20 mouse cellular contexts compared by ENCODE assay signal in the genomic region with DNA sequence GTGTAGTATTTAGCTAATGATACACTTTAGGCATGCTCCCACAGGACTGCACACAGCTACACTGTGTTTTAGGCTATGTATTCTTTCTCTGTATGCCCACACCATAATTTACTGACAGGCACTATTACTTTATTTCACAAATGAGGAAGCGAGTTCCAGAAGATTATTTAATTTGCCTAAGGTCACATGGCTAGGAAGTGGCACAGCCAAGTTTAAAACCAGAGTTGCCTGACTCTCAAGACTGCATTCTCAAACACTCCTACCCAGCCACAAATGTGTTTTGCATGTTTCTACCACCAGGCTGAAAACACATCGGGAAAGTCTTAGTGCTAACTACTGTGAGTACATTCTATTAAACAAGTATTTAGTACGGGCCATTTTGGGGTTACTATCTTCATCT. TPM values are rescaled to one million over a fixed set of nuclear protein-coding genes. Genes with fewer than 3 reads are reported as not detected.
DNase-seq lines count a peak whose midpoint lies in the region; TF ChIP-seq lines count a peak whose summit lies in the region.
"Had no signal": no experiment of that assay in that cellular context is flagged by ENCODE, and none has a peak within 500 bp of the region (broad histone marks: within the 10 kb centered on the region; RNA-seq: fewer than 3 reads in every experiment).

No protein-coding gene starts in this region.

- H3K9me3 ChIP-seq in MEL (replicated peaks; ENCODE audit: insufficient read depth, low read length) = no peaks in the 10 kb centered on the region
- H3K9me3 ChIP-seq: embryonic facial prominence, embryonic 13.5 days; limb, embryonic 10.5 days; midbrain, embryonic 12.5 days had no signal

- no peaks in the 10 kb centered on the region for H3K79me2 ChIP-seq in MEL (ENCODE audit: control insufficient read depth, insufficient read depth, low read length, poor library complexity)

- H3K27me3 ChIP-seq in MEL (ENCODE audit: control insufficient read depth in 1 of 2, insufficient read depth in 2 of 2, low read length in 2 of 2) = no peaks in the 10 kb centered on the region
- H3K27me3 ChIP-seq in splenic B cell, adult 2 months (ENCODE audit: control insufficient read depth, insufficient read depth, low read length, poor library complexity, severe bottlenecking) = no peaks in the 10 kb centered on the region
- H3K27me3 ChIP-seq: embryonic facial prominence, embryonic 13.5 days; midbrain, embryonic 12.5 days had no signal

- H3K4me1 ChIP-seq in lung, adult 2 months (ENCODE audit: control insufficient read depth, insufficient read depth, low read length) = peaks cover 22% of the 10 kb centered on the region
- peaks cover 4 to 6% of the 10 kb centered on the region in 2 experiments; a peak in 3 of 4 replicates for H3K4me1 ChIP-seq in MEL (ENCODE audit: control insufficient read depth in 1 of 2, insufficient read depth in 2 of 2, low read length in 2 of 2)
- H3K4me1 ChIP-seq: midbrain, embryonic 12.5 days had no signal

- 0 out of 4 replicates have a peak, but pooled peaks of 1 of the 2 experiments have one; percentile 15 for TF ChIP-seq EP300 in MEL (IDR thresholded peaks at IDR 0.05; ENCODE audit: low read depth in 1 of 2, low read length in 2 of 2)

- no peak for TF ChIP-seq POLR2A in lung, adult 2 months (IDR thresholded peaks at IDR 0.05; ENCODE audit: borderline replicate concordance, extremely low read depth, low read depth, low read length)
- TF ChIP-seq POLR2A in MEL (IDR thresholded peaks at IDR 0.05; ENCODE audit: control insufficient read depth in 1 of 2, insufficient read depth in 1 of 2, low read depth in 1 of 2, low read length in 2 of 2, poor library complexity in 1 of 2) = no peak

- no peak overlapping the region for H3K4me3 ChIP-seq in lung, adult 2 months (replicated peaks; ENCODE audit: extremely low read depth, low read depth, low read length)
- no peak overlapping the region for H3K4me3 ChIP-seq in MEL (ENCODE audit: control insufficient read depth in 1 of 2, insufficient read depth in 1 of 2, low read depth in 2 of 2, low read length in 2 of 2)
- H3K4me3 ChIP-seq: embryonic facial prominence, embryonic 13.5 days; limb, embryonic 10.5 days; midbrain, embryonic 12.5 days; myocyte had no signal

- no peak for TF ChIP-seq CTCF in lung, adult 2 months (IDR thresholded peaks at IDR 0.05; ENCODE audit: insufficient read depth, low read length)
- TF ChIP-seq CTCF in MEL (IDR thresholded peaks at IDR 0.05 in 2 of 3, conservative IDR thresholded peaks at IDR 0.05 in 1 of 3; ENCODE audit: control insufficient read depth in 1 of 3, insufficient read depth in 1 of 3, low read depth in 2 of 3, low read length in 3 of 3, poor library complexity in 1 of 3, severe bottlenecking in 1 of 3) = no peak

- TF ChIP-seq RAD21 in MEL (IDR thresholded peaks at IDR 0.05; ENCODE audit: low read depth, low read length) = no peak

- DNase-seq in lung, postnatal 10 days = peak; percentile 12
- DNase-seq in lung, adult 2 months = no peak
- peak; percentile 42 for DNase-seq in MEL (ENCODE audit: low read depth, low spot score)
- DNase-seq in lung, postnatal 25 days (ENCODE audit: low spot score) = peak; percentile 64
- DNase-seq in splenic B cell, adult 2 months (ENCODE audit: low read depth, low spot score) = peak; percentile 82
- no peak for DNase-seq in frontal cortex, postnatal 10 days (ENCODE audit: low spot score in 2 of 2)
- DNase-seq in c-Kit-positive CD71-positive TER-119-positive erythroid progenitor cells, embryonic 14.5 days (ENCODE audit: low spot score) = no peak
- DNase-seq: adrenal gland, postnatal 36 days; cerebellum, adult 8-10 months; gastrocnemius, postnatal 36 days; heart, postnatal 14 days; kidney, adult 8-10 months; kidney, postnatal 25 days; right cerebral cortex, postnatal 14 days; thymus, postnatal 25 days had no signal

- peaks cover 0 to 6% of the 10 kb centered on the region in 2 experiments; a peak in 1 of 4 replicates for H3K36me3 ChIP-seq in MEL (ENCODE audit: control insufficient read depth in 1 of 2, insufficient read depth in 2 of 2, low read length in 2 of 2)
- H3K36me3 ChIP-seq in splenic B cell, adult 2 months (ENCODE audit: control insufficient read depth, insufficient read depth, low read length, poor library complexity, severe bottlenecking) = no peaks in the 10 kb centered on the region
- H3K36me3 ChIP-seq: embryonic facial prominence, embryonic 13.5 days; limb, embryonic 10.5 days; midbrain, embryonic 12.5 days had no signal

- H3K9ac ChIP-seq in MEL (ENCODE audit: control insufficient read depth, low read depth, low read length, poor library complexity, severe bottlenecking) = no peak overlapping the region
- H3K9ac ChIP-seq: embryonic facial prominence, embryonic 13.5 days; hindbrain, embryonic 14.5 days; midbrain, embryonic 12.5 days had no signal

- 44% methylated on average over 3 of the region's 3 CpGs for WGBS in lung, adult 2 months

- H3K27ac ChIP-seq in MEL (ENCODE audit: control insufficient read depth, low read depth, low read length) = no peak overlapping the region
- H3K27ac ChIP-seq: embryonic facial prominence, embryonic 13.5 days; hindbrain, embryonic 14.5 days; limb, embryonic 10.5 days; midbrain, embryonic 12.5 days had no signal

TF ChIP-seq in MEL, 35 proteins besides CTCF, POLR2A, EP300 and RAD21:
- peak; percentile 86 for TF ChIP-seq USF1 (IDR thresholded peaks at IDR 0.05; ENCODE audit: low read depth, low read length)
- no peak for TF ChIP-seq MAZ (IDR thresholded peaks at IDR 0.05; ENCODE audit: low read depth, low read length)
- 0 out of 2 replicates have a peak, but pooled peaks have one; percentile 28 for TF ChIP-seq ELF1 (IDR thresholded peaks at IDR 0.05; ENCODE audit: low read depth, low read length)
- peak in 1 of 2 experiments; percentile 54; a peak in 1 of 4 replicates for TF ChIP-seq USF2 (IDR thresholded peaks at IDR 0.05; ENCODE audit: borderline replicate concordance in 1 of 2, insufficient read depth in 1 of 2, low read depth in 1 of 2, low read length in 2 of 2)

RNA-seq across cellular contexts. Expression of a gene that starts 18.7 kb away (rescaled TPM):
- polyA plus RNA-seq in lung, adult 2 months (2012; rRNA removed) = 32.0 and 34.1 TPM in 2 replicates
- 1.5 and 2.0 TPM in 2 replicates for total RNA-seq in MEL (2012; rRNA removed)
- polyA plus RNA-seq in MEL (2012; ENCODE audit: insufficient read depth in 1 of 2, insufficient read length in 2 of 2, low read depth in 1 of 2, low replicate concordance in 2 of 2, missing spikeins in 1 of 2) = 1 to 10 TPM in 1 of 2 experiments, not detected in 1; 8.7 TPM

Comparison
In these comparisons a context has a peak if more than half of its experiments do, and no peak if none do; other contexts are left out.
1. DNase-seq: peak in lung, postnatal 10 days (single experiment), MEL (single experiment), lung, postnatal 25 days (single experiment) and splenic B cell, adult 2 months (single experiment); none in lung, adult 2 months (single experiment), frontal cortex, postnatal 10 days (0 of 2) and c-Kit-positive CD71-positive TER-119-positive erythroid progenitor cells, embryonic 14.5 days (single experiment).